Mouse (Mus musculus): Measurements from ENCODE around the gene Ywhae.
"Not testable (repeated sequence)": the region's sequence is repeated elsewhere in the genome, so short reads cannot be mapped to it uniquely, and the experiment has no call there.

Gene Ywhae

GRCm38 (mm10) chr11:75732434-75733226 is at the start of gene Ywhae:
Gene Ywhae, plus strand, starts transcription at chr11:75732869.
- peak; percentile 97 for DNase-seq (ENCODE audit: low read depth, low spot score)

DNA sequence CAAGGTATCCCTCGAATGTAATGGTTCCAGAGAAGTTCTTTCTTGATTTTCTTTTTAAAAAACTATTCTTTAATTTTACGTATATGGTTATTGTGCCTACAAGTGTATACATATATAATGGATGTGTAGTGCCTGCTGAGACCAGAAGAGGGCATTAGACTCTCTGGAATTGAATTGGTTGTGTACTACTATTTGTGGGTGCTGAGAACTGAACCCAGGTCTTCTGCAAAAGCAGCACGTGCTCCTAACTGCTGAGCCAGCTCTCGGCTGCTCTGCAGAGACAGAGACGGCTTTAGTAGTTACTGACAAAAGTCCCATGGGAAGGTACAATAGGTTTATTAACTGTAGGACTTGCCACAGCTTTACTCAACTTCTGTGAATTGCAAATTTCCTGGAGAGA is 48.2 kb upstream of the Ywhae start:
- DNase-seq (ENCODE audit: low read depth, low spot score): no peak

DNA sequence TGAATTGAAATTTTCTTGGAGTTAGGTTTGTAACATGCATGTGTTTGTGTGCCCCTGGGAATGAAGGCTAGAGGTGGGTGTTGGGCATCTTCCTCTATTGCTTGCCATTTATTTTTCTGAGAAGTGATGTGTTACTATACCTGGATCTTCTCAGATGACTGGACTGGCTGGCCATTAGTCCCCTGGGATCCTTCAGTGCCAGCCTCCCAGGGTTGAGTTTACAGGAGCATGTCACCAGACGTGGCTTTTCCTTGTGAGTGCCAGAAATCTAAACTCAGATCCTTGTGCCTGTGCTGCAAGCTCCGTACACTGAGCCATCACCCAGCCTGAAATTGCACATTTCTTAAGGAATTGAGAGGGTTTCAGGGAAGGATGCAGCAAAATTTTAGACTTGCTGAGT is 47.7 kb upstream of the Ywhae start:
- DNase-seq (ENCODE audit: low read depth, low spot score): no peak

DNA sequence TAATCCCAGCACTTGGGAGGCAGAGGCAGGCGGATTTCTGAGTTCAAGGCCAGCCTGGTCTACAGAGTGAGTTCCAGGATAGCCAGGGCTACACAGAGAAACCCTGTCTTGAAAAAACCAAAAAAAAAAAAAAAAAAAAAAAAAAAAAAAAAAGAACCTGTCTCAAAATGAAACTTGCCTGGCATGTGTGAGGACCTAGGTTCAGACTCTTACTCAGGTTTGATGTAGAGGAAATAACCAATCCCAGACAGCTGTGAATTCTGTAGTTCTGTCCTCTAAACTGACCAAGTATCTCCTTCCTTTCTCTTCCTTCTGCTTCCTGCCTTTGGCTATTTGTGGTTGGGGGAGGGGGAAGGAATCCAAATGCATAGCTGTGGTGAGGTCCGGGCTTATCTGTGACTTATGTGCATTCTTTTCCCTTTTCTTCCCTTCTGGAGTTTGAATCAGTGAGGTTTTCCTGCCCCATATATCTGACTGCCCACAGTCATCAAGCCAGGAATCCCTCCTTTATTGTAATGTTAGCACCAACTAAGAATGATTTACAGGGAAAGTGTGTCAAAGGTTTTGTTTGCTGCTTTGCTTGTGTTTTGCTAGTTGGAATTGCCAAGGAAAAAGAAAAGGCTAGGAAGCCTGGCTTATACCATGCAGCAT is 45.2 kb upstream of the Ywhae start:
- no peak for DNase-seq (ENCODE audit: low read depth, low spot score)

- DNase-seq (ENCODE audit: low read depth, low spot score): no peak
Measured at GRCm38 (mm10) chr11:75688132-75688531, 44.5 kb upstream of the Ywhae start.

DNA sequence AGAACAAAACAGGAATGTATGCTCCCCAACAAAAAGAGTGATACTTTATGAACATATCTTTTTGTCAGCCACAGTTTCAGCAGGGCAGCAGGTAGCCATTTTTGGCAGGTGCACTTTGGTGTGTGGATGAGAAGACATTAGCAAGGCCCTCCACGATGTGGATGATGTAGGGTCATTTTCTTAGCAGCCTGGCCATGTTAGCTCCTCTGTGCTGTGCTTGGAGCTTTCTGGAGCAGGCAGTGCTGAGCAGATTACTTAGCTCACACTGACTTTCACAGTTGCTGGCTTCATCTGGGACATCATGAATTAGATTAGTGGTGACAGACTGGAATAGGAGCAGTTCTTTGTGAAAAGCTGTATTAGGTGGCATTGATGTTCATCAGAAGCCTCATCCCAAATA is 42.7 kb upstream of the Ywhae start:
- DNase-seq (ENCODE audit: low read depth, low spot score): no peak

- DNase-seq (ENCODE audit: low read depth, low spot score): no peak
Measured at GRCm38 (mm10) chr11:75691047-75691446, 41.6 kb upstream of the Ywhae start.

GRCm38 (mm10) chr11:75693570-75693969 is 39.1 kb upstream of the Ywhae start:
- no peak for DNase-seq (ENCODE audit: low read depth, low spot score)

- not testable (repeated sequence) for DNase-seq (ENCODE audit: low read depth, low spot score)
Measured at GRCm38 (mm10) chr11:75697464-75697863, 35.2 kb upstream of the Ywhae start.

- no peak for DNase-seq (ENCODE audit: low read depth, low spot score)
Measured at GRCm38 (mm10) chr11:75700557-75700956, 32.1 kb upstream of the Ywhae start.

DNA sequence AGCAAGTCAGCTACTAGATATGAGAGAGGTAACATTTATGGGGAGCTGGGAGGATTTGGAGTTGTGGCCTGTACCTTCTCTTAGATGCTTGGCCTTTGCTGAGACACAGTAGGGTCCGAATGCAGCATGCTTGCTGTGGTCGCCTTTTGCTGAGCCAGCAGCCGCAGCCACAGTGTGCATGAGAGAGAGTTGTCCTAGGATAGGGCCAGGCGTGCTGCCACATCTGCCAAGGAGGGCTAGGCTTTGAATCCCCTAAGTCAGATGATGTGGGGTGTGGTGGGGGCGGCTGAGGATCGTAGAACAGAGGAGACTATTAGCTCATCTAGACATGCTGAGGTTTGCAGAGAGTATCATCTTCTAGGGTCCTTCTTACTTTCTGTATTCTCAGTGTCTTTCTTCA is 29.9 kb upstream of the Ywhae start:
- no peak for DNase-seq (ENCODE audit: low read depth, low spot score)

DNA sequence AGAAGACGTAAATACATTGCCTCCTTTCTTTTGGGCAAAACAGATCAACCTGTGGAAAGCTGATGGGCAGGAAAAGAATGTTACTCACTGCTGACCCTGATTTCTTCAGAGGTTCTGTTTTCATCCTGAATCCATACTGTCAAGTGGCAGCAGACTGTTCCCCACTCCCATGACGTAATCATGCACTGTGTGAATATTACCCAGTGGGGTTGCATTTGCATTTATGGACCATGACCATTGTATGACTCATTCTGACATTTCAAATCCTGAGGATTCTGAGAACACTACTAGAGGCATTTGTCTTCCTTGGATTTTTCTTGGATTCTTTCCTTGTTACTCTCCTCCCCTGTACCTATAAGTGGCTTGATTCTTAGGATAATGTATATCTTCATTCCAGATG is 28.9 kb upstream of the Ywhae start:
- no peak for DNase-seq (ENCODE audit: low read depth, low spot score)

GRCm38 (mm10) chr11:75713949-75714348 is 18.7 kb upstream of the Ywhae start:
- peak; percentile 55 for DNase-seq (ENCODE audit: low read depth, low spot score)

- DNase-seq (ENCODE audit: low read depth, low spot score): no peak
Measured at GRCm38 (mm10) chr11:75715556-75715955, 17.1 kb upstream of the Ywhae start.

DNA sequence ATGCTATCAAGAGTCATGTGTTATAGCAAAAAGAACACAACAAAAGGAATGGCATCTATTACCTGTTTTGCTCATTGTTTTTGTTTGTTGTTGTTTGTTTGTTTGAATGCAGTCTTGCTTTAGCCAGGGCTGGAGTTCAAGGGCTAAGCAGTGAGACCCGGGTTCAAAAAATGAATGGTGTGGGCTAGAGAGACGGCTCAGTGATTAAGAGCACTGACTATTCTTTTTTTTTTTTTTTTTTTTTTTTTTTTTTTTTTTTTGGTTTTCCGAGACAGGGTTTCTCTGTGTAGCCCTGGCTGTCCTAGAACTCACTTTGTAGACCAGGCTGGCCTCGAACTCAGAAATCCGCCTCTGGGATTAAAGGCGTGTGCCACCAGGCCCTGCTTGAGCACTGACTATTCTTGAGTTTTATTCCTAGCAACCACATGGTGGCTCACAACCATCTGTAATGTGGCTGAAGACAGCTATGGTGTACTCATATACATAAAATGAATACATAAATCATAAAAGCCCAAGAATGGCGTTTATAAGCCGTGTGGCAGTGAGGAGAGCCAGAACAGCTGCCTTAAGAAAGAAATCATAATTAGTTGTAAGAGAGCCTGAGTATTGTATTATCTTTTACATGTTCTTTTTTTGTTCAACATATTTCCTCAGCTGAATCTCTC is 15.9 kb upstream of the Ywhae start:
- DNase-seq (ENCODE audit: low read depth, low spot score): no peak

DNA sequence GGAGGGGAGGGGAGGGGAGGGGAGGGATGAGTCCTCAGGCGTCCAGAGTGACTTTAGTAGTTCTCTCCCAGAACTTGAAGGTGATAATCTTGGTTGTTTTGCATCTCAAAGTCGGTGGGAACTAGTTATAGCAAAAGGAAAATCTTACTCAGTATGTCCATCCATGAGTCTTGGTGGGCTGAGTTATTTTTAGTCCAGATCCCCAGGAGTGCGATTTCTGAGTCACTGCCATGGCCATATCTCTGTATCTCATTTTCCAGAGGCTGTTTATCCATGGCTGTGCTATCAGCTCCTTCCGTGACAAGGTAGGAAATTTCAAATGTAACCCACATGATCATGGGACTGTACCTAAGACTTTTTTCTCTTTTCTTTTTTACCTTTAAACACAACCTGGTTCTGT is 10.3 kb upstream of the Ywhae start:
- DNase-seq (ENCODE audit: low read depth, low spot score): no peak

GRCm38 (mm10) chr11:75727168-75727567 is 5.5 kb upstream of the Ywhae start:
- DNase-seq (ENCODE audit: low read depth, low spot score): no peak

GRCm38 (mm10) chr11:75727659-75728058 is 5.0 kb upstream of the Ywhae start:
- peak; percentile 37 for DNase-seq (ENCODE audit: low read depth, low spot score)

GRCm38 (mm10) chr11:75733227-75733940 is 715 bp downstream of the Ywhae start:
- no peak for DNase-seq (ENCODE audit: low read depth, low spot score)

- no peak for DNase-seq (ENCODE audit: low read depth, low spot score)
Measured at GRCm38 (mm10) chr11:75735462-75736252, 3.0 kb downstream of the Ywhae start.

GRCm38 (mm10) chr11:75736978-75737377 is 4.3 kb downstream of the Ywhae start:
- DNase-seq (ENCODE audit: low read depth, low spot score): no peak

Data from CD4-positive helper T cell, adult 2 months (primary cell).